Mouse (Mus musculus): ENCODE results near the gene Cdh4.
A peak's percentile ranks its signal among the peaks of the same experiment; 100 is the strongest.

Cdh4 gene

GRCm38 (mm10) chr2:179670689-179671088 lies 228.5 kb downstream of the Cdh4 start:
- DNase-seq (ENCODE audit: low read depth, low spot score) = peak; percentile 14

GRCm38 (mm10) chr2:179679866-179680265 lies 237.6 kb downstream of the Cdh4 start:
- DNase-seq (ENCODE audit: low read depth, low spot score) = no peak

GRCm38 (mm10) chr2:179681386-179681785 lies 239.2 kb downstream of the Cdh4 start:
- no peak for DNase-seq (ENCODE audit: low read depth, low spot score)

GRCm38 (mm10) chr2:179687243-179687681 lies 245.0 kb downstream of the Cdh4 start:
- no peak for DNase-seq (ENCODE audit: low read depth, low spot score)

- no peak for DNase-seq (ENCODE audit: low read depth, low spot score)
These were observed 246.7 kb downstream of the Cdh4 start for GRCm38 (mm10) chr2:179688976-179689375.

GRCm38 (mm10) chr2:179689761-179690160 lies 247.5 kb downstream of the Cdh4 start:
- DNase-seq (ENCODE audit: low read depth, low spot score) = no peak

- no peak for DNase-seq (ENCODE audit: low read depth, low spot score)
These were observed 248.3 kb downstream of the Cdh4 start for GRCm38 (mm10) chr2:179690571-179690970.

- DNase-seq (ENCODE audit: low read depth, low spot score) = no peak
These were observed 252.7 kb downstream of the Cdh4 start for GRCm38 (mm10) chr2:179694936-179695335.

GRCm38 (mm10) chr2:179697601-179698000 lies 255.4 kb downstream of the Cdh4 start:
- DNase-seq (ENCODE audit: low read depth, low spot score) = no peak

GRCm38 (mm10) chr2:179698196-179698985 lies 256.2 kb downstream of the Cdh4 start:
- DNase-seq (ENCODE audit: low read depth, low spot score) = peak; percentile 79

- no peak for DNase-seq (ENCODE audit: low read depth, low spot score)
These were observed 262.8 kb downstream of the Cdh4 start for GRCm38 (mm10) chr2:179705043-179705442.

- no peak for DNase-seq (ENCODE audit: low read depth, low spot score)
These were observed 263.2 kb downstream of the Cdh4 start for GRCm38 (mm10) chr2:179705461-179705860.

- DNase-seq (ENCODE audit: low read depth, low spot score) = no peak
These were observed 264.4 kb downstream of the Cdh4 start for GRCm38 (mm10) chr2:179706616-179707015.

GRCm38 (mm10) chr2:179709111-179709510 lies 266.9 kb downstream of the Cdh4 start:
- DNase-seq (ENCODE audit: low read depth, low spot score) = no peak

- DNase-seq (ENCODE audit: low read depth, low spot score) = no peak
These were observed 270.5 kb downstream of the Cdh4 start for GRCm38 (mm10) chr2:179712690-179713089.

- DNase-seq (ENCODE audit: low read depth, low spot score) = no peak
These were observed 271.1 kb downstream of the Cdh4 start for GRCm38 (mm10) chr2:179713326-179713725.

- DNase-seq (ENCODE audit: low read depth, low spot score) = no peak
These were observed 271.9 kb downstream of the Cdh4 start for GRCm38 (mm10) chr2:179714145-179714544.

GRCm38 (mm10) chr2:179715375-179715774 lies 273.1 kb downstream of the Cdh4 start:
- DNase-seq (ENCODE audit: low read depth, low spot score) = no peak

GRCm38 (mm10) chr2:179720366-179720765 lies 278.1 kb downstream of the Cdh4 start:
- peak; percentile 32 for DNase-seq (ENCODE audit: low read depth, low spot score)

- DNase-seq (ENCODE audit: low read depth, low spot score) = no peak
These were observed 279.6 kb downstream of the Cdh4 start for GRCm38 (mm10) chr2:179721534-179722516.

- no peak for DNase-seq (ENCODE audit: low read depth, low spot score)
These were observed 280.6 kb downstream of the Cdh4 start for GRCm38 (mm10) chr2:179722776-179723386.

GRCm38 (mm10) chr2:179723401-179723800 lies 281.2 kb downstream of the Cdh4 start:
- no peak for DNase-seq (ENCODE audit: low read depth, low spot score)
